Mouse (Mus musculus) brain, embryonic 14.5 days (tissue): ENCODE results near the gene Acsf3.

Source experiments
- CTCF ChIP-seq: fragments of 200-500 bp; IDR thresholded peaks from 2 replicates; pipeline ENCODE4 v1.5.1; 2012; ENCODE audit warnings: inconsistent platforms, mild to moderate bottlenecking, moderate library complexity, borderline replicate concordance; ENCODE audit not compliant: insufficient read depth, insufficient read length; ENCODE audit errors: extremely low read depth
- POLR2A ChIP-seq: fragments of 200-500 bp; IDR thresholded peaks from 2 replicates; pipeline ENCODE4 v1.6.1; 2012; ENCODE audit warnings: mild to moderate bottlenecking, inconsistent platforms, borderline replicate concordance; ENCODE audit not compliant: poor library complexity, insufficient read depth, insufficient read length, severe bottlenecking; ENCODE audit errors: extremely low read depth

DNA sequence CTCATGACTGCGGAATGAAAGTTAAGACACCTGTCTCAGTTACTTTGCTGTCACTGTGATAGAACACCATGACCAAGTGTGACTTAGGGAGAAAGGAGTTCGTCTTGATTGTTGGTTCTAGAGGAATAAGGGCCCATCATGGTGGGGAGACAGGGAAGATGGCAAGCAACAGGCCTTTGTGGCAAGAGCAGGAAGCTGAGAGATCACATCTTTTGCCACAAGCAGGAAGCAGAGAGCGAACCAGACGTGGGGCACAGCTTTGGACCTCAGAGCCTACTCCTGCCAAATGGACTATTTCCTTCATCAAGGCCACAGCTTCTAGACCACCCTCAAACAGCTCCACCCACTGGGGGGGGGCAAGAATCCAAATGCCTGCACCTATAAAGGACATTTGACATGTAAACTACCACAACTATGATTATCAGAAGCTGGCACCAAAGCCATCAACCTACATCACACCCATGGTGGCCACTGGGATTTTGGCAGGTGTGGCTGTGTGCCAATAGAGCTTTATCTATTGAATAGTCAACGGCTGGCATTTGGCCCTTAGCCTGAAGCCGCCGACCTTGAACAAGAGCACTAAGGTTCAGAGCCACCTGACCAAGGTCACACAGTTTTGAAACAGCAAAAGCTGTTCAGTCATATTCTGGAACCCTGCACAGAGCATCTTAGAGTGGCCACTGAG, 10.4 kb upstream of the Acsf3 start:
- TF ChIP-seq POLR2A, result no peak
- no peak for TF ChIP-seq CTCF
